Mouse (Mus musculus) CH12.LX (cell line): ENCODE measurements around the gene Npas3.

Source experiments
- E2F4 ChIP-seq: IDR thresholded peaks from 2 replicates; pipeline ENCODE4 v1.6.1; 2011; ENCODE audit warnings: low read depth, low read length, improper control_type of control experiment; ENCODE audit not compliant: insufficient replicate concordance
- IRF4 ChIP-seq: IDR thresholded peaks from 2 replicates; pipeline ENCODE4 v1.6.1; 2014; ENCODE audit warnings: low read depth, mild to moderate bottlenecking, inconsistent platforms, low read length, improper control_type of control experiment
- KAT2A ChIP-seq: IDR thresholded peaks from 2 replicates; pipeline ENCODE4 v1.6.1; 2012; ENCODE audit warnings: low read length, improper control_type of control experiment, inconsistent platforms; ENCODE audit not compliant: insufficient replicate concordance
- USF1 ChIP-seq: IDR thresholded peaks from 2 replicates; pipeline ENCODE4 v1.6.1; 2014; ENCODE audit warnings: low read depth, mild to moderate bottlenecking, inconsistent platforms, low read length, improper control_type of control experiment

DNA sequence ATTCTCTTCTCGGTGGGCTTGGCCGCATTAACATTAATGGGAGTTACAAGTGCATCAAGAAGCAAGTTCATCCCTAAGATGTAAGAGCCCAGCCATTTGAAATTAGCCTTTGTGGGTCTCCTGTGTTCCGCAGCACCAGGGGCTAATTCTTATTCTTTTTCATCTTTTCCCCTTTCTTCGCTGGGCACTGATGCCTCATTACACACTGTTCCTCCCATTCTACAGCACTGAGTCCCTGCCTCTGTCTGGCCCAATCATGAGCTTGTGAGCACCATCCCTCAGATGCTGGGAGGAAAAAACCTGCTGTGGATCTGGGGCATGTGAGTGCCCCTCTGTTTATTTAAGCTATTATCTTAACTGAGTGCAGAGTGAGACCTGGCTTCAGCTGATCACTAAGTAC is 633.2 kb downstream of the Npas3 start:
- no peak for TF ChIP-seq IRF4
- no peak for TF ChIP-seq KAT2A
- no peak for TF ChIP-seq USF1
- TF ChIP-seq E2F4 = no peak
